Mouse (Mus musculus): Measurements from ENCODE around the gene B3gntl1.

Gene B3gntl1

DNA sequence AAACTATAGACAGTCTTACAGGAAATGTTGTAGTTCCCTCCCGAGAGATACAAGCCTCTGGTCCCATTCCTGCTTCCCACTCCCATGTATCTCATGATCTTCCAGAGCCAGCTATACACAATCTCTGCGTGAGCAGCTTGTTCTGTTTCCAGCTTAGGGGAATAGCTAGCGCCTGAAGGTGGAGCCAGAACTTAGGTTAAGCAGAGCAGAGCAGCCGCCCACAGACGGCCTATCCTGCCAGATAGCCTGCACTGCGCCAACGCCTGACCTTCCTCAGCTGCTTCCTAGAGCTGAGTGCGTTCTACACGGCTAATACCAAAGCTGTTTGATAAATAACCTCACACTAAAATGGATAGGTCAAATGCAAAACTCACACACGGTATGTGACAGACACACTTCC, 23.1 kb downstream of the B3gntl1 start:
- in situ Hi-C loops (cut with MboI; ENCODE audit: low sequenced_read_pairs) = no loop called here

DNA sequence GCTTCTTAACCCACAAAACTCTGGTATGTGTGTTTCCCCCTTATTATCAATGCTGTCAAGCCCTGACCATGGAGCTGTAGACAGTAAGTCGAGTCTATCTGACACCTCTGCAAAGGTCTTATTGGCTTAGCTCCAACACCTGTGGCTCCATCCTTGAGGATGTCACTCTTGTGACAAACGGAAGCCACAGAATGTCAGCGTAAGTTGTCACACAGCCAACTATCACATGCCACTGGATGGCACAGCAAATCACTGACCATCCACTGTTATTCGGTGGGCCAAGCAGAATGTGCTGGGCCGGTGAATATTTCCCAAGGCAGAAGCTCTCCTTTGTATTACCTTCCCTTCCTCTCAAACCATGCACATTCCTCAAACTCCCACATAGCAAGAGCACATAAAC, 24.8 kb downstream of the B3gntl1 start:
- in situ Hi-C loops (cut with MboI; ENCODE audit: low sequenced_read_pairs) = no loop called here

DNA sequence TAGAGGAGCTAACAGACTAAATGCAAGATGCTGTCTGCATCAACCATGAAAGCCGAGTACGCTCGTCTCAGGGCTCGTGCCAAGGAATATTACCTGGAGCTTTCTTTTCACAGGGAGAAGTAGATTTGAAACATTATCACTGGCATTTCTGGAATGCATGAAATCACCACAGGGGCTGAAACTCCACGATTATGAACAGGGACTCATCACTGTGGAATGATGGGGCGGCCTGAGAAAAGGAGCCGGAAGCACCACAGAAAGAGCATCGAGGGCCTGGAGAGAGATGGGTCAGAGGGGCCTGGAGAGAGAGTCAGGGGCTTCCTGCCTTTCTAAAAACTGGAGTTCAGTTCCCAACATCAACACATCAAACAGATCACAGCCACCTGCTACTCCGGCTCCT, 25.6 kb downstream of the B3gntl1 start:
- in situ Hi-C loops (cut with MboI; ENCODE audit: low sequenced_read_pairs) = no loop called here

DNA sequence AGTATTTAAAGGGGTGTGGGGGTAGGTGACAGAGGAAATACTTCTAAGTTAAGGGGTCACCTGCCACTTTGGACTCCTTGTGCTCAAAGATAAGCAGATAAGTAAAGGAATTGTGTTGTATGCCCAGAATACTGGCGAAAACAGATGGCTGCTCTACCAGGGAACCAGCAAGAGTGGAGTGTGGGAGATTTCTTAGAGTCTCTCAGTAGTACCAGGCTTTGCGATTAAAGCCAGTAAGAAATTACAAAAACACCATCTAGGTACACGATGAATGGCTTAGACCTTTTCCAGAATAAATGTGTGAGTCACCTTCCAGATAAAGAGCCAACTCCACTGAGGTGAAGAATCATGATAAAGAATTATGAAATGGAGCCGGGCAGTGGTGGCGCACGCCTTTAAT, 27.6 kb downstream of the B3gntl1 start:
- in situ Hi-C loops (cut with MboI; ENCODE audit: low sequenced_read_pairs) = no loop called here

DNA sequence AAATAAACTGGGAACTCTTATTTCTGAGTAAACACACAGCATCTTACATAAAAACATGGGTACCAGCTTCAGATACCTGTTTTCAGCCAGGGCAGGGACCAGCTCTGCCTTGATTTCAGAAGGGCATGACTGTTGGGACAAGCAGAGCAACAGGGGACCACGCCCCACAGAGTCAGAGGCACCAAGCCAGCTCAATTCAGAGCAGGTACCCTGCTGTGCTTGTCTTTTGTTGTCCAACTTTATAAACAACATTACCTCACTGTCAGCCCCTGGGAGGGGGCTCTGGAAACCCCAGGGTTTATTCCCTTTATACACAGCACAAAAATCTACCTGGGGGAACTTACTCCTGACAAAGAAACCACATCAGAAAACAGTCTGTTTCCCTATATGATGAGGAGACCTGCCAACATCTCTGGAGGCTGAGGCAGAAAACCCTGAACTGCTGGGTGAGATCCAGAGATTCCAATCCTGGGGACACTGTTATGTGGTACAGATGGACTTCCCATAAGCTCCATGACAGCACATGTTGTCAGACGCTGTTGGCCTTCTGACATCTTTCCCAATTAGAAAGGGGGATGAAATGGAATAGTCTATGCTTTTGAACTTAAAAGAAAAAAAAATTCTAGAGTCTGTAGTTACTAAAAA, 31.3 kb downstream of the B3gntl1 start:
- in situ Hi-C loops (cut with MboI; ENCODE audit: low sequenced_read_pairs) = no loop called here

DNA sequence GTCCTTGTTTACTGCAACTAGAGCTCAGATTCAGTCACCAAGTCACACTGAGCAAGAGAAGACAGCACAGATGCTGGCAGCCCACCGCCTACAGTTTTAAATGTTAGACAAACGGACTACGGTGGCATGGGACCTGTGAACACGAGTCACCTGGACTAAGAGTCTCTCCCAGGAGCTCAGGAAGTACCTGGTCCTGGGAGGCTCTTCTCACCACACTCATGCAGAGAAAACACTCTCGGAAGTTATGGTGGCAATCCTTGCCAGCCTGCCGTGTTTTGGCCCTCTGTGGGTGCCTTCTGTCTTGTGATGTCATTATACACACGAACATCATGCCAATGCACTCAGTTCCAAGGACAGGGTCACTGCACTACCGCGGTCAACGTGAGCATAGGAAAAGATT, 36.3 kb downstream of the B3gntl1 start:
- in situ Hi-C loops (cut with MboI; ENCODE audit: low sequenced_read_pairs) = no loop called here

DNA sequence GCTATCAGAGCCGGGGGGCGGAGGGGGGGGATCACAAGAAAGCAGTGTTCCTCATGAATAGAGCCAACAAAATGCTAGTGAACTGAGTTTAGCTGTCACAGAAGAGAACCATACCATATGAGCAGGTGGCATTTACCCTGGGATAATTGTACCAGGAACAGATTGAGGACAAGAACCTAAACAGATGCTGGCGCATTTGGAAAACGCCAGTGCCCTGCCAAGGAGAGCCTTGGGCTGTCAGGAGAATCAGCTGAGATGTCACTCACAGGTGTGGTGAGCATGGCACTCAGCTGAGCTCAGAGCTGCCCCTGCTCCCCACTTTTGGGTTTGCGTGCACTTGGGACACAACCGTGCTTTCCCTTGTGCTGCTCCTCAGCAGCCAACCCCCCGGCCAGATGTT, 41.5 kb downstream of the B3gntl1 start:
- in situ Hi-C loops (cut with MboI; ENCODE audit: low sequenced_read_pairs) = no loop called here

DNA sequence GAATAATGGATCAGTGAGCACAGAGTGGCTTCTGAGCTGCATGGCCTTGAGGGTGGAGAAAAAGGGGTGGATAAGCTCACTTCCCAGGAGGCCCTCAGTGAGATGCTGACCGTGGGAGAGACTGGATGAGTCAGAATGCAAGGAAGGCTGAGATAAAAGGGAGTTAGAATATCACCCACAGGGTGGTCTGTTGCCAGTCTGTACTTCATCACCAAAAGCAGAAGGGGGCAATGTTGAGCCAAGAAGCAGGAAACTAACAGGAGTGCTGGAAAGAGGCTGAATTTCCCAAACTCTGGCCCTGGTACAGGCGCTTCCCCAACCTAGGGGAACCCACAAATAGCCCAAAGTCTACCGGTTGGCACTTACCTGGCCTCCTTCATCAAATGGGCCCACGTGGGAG, 42.5 kb downstream of the B3gntl1 start:
- in situ Hi-C loops (cut with MboI; ENCODE audit: low sequenced_read_pairs) = no loop called here

DNA sequence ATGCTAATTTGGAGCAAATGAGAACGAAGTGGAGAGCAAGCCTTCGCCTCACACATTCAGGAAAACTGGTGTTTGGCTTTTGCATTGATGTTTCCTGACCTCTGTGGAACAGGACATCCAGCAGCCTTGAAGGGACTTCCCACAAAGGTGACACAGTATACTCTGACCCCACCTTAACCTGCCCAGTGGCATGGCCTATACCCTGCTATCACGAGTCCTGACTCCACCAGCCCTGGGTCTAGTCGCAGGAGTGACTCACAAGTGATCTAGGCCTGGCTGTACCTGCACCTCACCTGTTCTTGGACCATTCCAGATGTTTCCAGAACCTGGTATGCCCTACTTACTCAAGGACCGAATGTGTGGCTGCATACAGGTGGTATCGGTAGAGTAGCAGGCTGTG, 43.4 kb downstream of the B3gntl1 start:
- in situ Hi-C loops (cut with MboI; ENCODE audit: low sequenced_read_pairs) = no loop called here

DNA sequence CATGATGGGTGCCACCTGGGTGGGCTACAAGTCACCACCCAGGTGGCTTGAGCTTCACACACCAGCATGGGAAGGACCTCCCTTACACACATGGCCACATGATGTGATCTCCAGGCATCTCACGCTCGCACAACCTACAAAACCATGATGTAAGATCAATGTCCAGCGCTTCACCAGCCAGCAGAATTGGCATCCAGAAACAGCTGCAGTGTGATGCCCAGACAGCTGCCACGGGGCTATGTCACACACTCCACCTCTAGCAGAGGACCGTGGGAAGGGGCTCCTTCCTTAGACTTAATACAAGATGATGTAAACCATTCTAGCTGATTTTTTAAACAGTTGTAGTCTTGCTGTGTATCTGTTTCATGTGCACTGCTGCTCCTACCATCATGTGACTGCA, 45.4 kb downstream of the B3gntl1 start:
- in situ Hi-C loops (cut with MboI; ENCODE audit: low sequenced_read_pairs) = no loop called here

DNA sequence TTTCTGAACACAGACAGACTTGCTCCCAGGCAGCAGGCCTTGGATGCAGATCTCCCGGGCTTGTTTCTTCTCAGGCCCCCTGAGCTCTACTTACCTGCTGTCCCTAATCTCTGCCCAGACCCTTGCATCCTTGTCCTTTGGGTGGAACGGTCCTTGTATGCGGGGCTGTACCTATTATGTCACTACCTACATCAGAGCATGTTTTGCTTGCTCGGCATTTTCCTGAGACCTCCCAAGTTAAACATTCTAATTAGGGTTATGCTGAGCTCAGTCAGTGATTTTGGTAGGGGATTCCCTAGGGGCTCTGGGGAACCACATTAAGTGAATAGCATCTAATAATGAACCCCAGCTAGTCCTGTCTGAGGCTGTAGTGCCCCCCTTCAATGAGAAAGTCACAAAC, 47.9 kb downstream of the B3gntl1 start:
- in situ Hi-C loops (cut with MboI; ENCODE audit: low sequenced_read_pairs) = no loop called here

DNA sequence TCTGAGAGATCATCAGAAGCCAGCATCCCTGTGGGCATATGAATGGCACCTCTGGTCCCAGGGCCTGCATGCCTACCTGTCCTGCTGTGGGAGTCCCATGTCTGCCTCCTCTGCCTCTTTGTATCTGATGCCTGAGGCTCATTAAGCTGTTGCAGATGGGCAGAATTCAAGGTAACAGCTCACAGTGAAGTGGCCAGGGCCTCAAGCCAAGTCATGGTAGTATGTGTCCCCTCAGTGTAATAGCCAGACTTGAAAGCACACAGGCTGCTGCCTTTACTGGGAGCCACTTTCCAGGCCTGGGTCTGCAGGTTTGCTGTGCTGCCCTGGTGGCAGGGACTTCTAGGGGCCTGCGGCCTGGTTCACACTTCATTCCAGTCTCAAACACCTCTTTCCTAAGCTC, 55.6 kb downstream of the B3gntl1 start:
- in situ Hi-C loops (cut with MboI; ENCODE audit: low sequenced_read_pairs) = no loop called here

DNA sequence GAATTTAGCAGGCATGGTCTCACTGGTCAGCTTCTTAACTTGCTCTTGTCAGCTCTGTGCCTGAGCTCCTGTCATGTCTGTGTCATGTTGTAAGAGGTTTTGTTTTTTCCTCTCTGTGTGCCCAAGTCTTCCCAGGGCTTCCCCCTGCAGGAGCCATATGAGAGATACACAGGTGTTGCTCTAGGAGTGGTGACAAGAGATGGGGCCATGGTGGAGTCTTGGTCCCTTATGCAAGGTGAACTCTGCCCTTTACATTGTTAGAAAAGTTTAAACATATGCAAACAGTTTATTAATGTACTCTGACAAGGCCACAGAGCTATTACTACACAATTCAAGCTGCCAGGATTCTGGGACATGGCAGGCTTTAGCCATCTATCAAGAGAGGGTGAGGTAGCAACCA, 56.5 kb downstream of the B3gntl1 start:
- in situ Hi-C loops (cut with MboI; ENCODE audit: low sequenced_read_pairs) = no loop called here

DNA sequence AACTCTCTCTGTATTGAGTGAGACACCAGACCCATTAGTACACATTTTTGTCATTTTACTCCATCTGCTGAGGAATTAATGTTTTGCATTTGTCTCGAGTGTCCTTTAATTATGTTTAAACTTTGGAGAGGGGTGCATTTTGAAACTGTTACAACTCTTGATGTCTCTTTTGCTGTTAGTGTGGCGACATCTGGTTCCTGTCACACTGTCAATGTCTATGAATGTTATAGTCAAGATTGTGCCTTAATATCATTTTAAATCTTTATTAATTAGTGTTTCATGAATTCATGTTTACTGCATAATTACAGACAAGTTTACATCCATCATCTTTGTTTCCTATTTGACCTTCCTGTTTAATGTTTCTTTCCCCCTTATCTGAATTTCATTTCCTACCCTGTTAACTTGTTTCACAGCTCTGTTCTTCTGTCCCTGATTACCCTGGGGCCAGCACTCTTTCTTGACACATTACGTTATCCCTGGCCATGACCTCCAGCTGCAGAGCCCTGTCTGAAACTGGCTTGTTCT, 56.9 kb downstream of the B3gntl1 start:
- in situ Hi-C loops (cut with MboI; ENCODE audit: low sequenced_read_pairs) = no loop called here

DNA sequence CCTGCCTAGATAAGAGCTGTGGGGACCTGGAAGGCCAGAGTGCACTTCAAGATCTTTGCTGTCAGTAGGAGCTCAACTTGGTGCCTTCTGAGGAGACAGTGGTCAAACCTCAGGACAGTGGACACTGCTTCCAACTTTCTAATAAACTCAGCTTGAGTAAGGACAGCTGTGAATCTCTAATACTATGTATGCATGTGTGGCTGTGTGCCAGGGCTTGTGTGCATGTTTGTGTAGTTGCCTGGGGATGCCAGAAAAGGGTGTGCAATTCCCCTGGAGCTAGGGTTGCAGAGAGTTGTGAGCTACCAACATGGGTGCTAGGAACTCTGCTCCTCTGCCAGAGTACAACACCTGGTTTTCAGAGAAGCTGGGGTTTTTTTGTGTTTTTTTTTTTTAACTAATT, 62.0 kb downstream of the B3gntl1 start:
- in situ Hi-C loops (cut with MboI; ENCODE audit: low sequenced_read_pairs) = no loop called here

DNA sequence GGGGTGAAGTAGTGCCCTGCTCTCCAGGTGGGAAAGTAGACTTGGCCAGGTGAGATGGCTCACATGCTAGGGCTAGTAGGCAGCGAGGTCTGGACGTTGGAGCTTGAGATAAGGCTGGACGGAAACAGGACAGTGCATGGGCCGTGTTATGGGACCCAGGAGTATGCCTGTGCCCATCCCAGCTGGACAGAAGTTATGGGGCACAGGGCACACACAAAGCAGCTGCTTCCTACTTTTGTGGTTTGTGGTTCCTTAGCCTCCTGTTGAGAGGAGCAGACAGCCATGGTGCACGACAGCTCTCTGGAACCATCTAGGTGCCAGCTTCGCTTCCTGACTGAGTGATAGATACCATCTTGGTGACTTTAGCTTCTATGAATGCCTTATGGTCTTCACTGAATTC, 67.3 kb downstream of the B3gntl1 start:
- in situ Hi-C loops (cut with MboI; ENCODE audit: low sequenced_read_pairs) = no loop called here

DNA sequence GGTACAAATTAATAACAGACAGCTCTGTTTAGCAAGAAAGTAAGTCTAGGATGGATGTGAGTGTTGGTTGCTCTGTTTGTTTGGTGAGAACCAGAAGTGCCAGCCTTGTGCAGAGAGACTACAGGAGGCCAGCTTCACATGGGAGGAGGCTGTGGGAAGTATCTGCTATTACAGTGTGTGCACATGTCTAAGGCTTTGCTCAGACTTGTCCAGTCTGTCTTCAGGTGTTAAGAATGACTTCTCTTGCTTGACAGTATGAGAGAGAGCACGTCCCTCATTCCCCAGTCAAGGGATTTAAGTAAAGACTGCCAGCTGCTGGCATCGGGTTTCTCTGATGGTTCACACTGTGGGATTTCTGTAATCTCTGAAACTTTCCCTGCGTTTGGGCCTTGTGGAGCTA, 71.5 kb downstream of the B3gntl1 start:
- in situ Hi-C loops (cut with MboI; ENCODE audit: low sequenced_read_pairs) = no loop called here

DNA sequence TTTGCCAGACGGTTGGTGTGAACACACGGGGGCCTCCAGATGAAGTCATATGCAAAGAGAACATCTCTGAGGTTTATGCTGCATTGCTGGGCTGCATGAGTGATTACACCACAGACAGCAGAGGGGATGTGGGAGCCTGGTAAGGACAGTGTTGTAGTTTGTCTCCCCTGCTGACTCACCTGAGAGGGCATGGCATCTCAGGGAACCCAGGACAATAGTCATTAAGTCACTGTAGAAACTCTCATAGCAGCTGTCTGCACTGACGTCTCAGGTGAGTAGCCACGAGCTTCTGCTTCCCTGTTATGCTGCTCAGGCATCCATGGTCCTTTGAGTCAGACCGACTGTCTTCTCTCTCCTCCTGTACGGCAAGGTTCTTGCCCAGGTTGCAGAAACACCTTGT, 75.7 kb downstream of the B3gntl1 start:
- in situ Hi-C loops (cut with MboI; ENCODE audit: low sequenced_read_pairs) = no loop called here

DNA sequence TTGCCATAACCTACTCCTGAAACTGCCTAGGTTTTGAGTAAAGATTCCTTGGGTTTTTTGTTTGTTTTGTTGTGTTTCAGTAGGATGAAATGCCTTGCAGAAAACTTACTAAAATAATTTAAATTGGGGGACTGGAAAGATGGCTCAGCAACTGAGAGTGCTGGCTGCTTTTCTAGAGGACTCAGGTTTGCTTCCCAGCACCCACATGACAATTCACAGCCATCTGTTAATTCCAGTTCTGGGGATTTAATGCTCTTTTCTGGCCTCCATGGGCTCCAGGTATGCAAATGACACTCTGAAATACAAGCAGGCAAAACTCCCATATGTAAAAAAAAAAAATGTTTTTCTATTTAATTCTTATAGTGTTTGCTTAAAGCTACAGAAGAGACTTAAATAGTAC, 91.1 kb downstream of the B3gntl1 start:
- in situ Hi-C loops (cut with MboI; ENCODE audit: low sequenced_read_pairs) = no loop called here

Data from CH12F3 (cell line).